Mouse (Mus musculus): Measurements from ENCODE around the gene Gpr149. TPM values are rescaled to one million over a fixed set of nuclear protein-coding genes. Genes with fewer than 3 reads are reported as not detected.

Gpr149 gene
- total RNA-seq, 2 experiments from 2014 or later: not detected

Other genes starting within 250 kb of the Gpr149 start
- 10 to 100 TPM; 27.2 to 30.3 TPM for gene Dhx36, start 98.1 kb downstream of the Gpr149 start, total RNA-seq (2021)